Mouse (Mus musculus): Measurements from ENCODE around the gene Col18a1. TPM values are rescaled to one million over a fixed set of nuclear protein-coding genes. Genes with fewer than 3 reads are reported as not detected.

The Col18a1 gene
- polyA plus RNA-seq (2012; rRNA removed): 18.9 and 26.6 TPM in 2 replicates

DNA sequence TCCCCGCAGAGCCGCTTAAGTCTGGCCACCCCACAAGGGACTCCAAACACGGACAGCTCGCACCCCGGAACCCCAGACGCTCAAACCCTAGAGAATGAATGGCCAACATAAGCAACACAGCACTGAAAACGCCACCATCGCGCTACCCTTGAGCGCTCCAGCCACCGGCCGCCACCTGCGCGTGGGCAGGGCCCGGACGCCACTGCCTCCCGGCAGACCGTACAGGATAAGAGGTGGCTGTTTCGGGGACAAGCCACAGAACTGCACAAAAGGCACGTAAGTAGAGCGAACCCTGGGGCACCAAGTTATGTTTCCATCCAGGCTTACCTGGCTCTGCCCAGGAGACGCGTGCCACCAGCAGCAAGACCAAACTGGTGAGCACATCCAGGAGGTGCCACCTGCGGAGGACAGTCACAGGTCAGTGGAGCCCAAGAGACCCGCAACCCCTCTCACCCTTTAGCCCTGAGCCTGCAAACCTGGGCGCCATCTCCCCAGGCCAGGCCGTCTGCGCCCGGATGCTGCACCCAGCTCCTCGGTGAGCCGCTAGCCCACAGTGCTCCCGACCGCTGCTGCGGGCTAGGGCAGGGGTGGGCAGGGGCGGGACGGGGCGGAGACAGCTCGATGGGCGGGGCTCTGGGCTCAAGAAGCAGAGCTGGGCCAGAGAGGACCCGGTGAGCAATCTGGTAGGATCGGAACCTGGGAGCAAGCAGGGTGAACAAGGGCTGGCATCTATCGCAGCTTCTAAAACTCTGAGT is at the start of gene Col18a1:
Gene Col18a1 (minus strand): TSS at position 586 of the 755 bp plus-strand sequence.
- DNase-seq (ENCODE audit: low read depth, low spot score): no peak
- WGBS: 1% methylated on average over 42 of the region's 42 CpGs

DNA sequence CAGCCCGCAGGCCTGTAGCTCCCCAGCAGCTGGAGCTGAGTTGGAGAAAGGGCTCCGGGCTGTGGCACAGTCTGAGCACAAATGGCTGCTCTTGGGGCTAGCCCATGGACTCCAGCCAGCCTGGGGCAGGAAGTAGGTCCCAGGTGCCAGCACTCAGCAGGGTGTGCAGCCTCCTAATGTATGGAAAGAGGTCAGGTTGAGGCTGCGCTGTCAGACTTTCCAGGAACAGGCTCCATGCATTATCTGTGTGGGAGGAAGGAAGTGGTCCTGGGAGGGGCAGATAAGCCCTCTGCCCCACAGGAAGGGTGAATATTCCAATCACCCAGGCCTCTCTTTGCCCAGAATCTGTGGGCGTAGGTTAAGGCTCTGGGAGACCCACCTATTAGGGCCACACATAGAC is 49.3 kb upstream of the Col18a1 start:
- WGBS: 63% methylated on average over 4 of the region's 4 CpGs
- no peak for DNase-seq (ENCODE audit: low read depth, low spot score)

DNA sequence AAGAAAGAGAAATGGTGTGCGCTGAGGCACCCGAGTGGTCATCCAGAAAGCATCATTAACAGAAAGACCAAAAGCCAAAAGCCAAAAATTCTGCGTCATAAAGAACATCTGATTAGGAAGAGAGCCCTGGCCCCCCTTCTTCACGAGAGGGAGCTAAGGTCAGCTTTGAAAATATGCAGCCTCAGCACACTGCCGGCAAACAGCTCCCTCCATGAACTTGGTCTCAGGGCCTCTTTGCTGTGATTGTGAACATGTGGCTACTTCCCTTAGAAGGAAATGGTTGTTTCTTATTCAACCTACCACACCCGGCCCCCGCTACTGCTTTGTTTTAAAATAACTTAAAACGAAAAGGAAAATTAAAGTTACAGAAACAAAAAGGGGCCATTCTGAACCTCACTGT is 48.2 kb upstream of the Col18a1 start:
- DNase-seq (ENCODE audit: low read depth, low spot score): no peak
- WGBS: 50% methylated on average over 8 of the region's 8 CpGs

DNA sequence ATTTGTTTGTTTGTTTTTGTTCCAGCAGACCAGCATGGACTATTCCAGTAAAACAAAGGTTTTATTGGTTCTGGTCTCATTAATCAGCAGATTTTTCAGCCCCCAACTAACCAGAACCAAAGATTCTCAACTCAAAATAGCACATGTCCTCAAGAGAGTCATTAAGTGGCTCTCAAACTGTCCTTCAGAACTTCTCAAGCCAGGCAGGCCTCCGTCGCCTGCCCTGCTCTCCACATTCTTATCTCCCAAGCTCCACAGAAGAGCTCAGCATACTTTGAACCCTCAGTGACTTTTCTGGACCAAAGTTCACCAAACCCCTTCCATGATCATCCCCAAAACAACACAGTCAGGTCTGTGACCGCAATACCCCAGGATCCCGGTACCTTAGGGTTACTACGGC is 47.1 kb upstream of the Col18a1 start:
- 96% methylated on average over 5 of the region's 5 CpGs for WGBS
- no peak for DNase-seq (ENCODE audit: low read depth, low spot score)

DNA sequence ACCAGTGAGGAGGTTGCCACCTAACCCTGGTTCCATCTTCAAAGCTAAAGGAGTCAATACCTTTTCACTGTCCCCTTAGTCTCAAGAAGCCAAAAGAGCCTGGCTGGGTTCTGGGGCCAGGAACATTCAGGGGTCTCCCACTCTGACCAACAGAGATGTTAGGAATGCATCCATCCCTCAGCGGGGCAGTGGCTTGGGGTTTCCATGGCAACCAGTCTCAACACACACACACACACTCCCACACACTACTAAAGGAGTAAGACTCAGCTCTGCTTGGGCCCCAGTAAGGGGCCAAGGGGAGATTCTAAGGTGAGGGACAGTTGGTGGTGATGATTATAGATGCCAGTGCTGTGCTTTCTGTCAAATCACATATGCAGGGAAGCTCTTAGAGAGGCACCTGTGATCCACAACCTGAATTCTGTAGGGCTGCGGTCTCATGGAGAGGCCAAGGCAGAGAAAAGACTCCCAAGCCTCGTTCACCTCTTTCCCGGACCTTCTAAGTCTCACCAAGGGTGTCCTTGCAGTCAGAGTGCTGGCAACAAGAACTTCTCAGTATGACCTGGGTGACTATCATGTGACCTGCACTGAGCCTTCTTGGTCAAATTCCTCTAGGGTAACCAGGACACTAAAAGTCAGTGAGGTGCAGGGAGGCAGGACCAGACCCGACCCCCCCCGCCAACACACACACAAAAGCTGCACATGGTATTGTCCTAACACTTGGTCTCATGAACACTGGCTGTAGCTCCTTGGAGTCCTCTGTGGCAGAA is 46.2 kb upstream of the Col18a1 start:
- 94% methylated on average over 6 of the region's 6 CpGs for WGBS
- DNase-seq (ENCODE audit: low read depth, low spot score): no peak

DNA sequence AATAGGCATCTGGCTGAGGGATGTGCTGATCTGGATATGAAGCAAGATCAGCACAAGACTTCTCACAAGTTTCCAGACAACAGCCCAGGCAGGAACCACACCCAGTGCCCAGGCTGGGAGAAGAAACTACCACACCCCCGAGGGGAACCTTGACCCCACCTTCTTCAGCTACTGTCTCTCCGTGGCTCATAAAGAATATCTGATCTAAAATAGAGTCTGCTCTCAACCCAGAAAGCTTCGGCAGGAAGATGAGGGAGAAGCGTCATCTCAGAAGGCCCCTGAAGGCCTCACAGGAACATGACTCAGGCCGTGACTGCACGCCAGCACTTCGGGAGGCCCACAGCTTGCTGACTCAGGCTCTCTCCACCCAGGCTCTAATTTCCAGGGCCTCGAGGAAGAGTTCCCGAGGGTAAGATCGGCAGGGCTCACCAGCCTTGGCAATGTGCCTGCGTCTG is 44.8 kb upstream of the Col18a1 start:
- 7% methylated on average over 11 of the region's 11 CpGs for WGBS
- no peak for DNase-seq (ENCODE audit: low read depth, low spot score)

GRCm38 (mm10) chr10:77210666-77211065 is 44.3 kb upstream of the Col18a1 start:
- no peak for DNase-seq (ENCODE audit: low read depth, low spot score)
- 93% methylated on average over 3 of the region's 3 CpGs for WGBS

DNA sequence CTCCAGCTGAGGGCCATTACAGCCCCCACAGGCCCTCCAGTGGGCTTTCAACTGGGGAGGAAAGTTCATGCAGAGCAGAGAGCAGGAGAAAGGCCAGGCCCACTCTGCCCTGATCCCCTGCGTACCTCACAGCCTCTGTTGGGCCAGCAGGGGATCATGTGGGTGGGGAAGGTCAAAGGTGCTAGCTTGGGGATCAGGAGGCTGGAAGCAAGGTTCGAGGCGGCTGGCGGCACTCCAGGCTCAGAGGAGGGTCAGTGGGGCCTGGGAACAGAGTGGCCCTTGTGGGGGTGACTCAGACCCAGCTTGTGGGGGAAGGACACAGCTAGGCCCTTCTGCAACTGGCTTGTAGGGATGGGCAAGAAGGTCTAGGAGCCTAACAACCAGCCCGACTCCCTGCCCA is 42.9 kb upstream of the Col18a1 start:
- DNase-seq (ENCODE audit: low read depth, low spot score): no peak
- WGBS: 72% methylated on average over 5 of the region's 5 CpGs

- WGBS: 25% methylated on average over 3 of the region's 3 CpGs
- DNase-seq (ENCODE audit: low read depth, low spot score): no peak
Observed at GRCm38 (mm10) chr10:77206565-77207079, 40.3 kb upstream of the Col18a1 start.

- no peak for DNase-seq (ENCODE audit: low read depth, low spot score)
- WGBS: 78% methylated on average over 2 of the region's 2 CpGs
Observed at GRCm38 (mm10) chr10:77206134-77206533, 39.8 kb upstream of the Col18a1 start.

DNA sequence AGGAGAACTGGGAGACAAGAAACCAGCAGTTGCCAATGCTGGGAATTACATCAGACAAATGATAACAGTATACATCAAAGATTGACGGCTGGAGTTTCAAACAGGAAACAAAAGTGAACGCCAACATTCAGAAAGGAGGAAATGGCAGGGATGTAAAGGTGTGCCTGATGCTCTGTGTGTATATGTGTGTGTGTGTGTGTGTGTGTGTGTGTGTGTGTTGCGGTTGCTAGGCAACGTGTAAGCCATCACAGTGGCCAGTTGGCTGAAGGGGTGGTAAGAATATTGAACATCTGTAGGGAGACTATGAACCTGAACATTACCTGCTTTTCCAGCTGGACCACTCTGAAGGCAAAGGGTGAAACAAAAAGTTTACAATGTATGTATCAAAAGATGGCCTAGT is 37.6 kb upstream of the Col18a1 start:
- WGBS: 44% methylated on average over 4 of the region's 4 CpGs
- DNase-seq (ENCODE audit: low read depth, low spot score): no peak

DNA sequence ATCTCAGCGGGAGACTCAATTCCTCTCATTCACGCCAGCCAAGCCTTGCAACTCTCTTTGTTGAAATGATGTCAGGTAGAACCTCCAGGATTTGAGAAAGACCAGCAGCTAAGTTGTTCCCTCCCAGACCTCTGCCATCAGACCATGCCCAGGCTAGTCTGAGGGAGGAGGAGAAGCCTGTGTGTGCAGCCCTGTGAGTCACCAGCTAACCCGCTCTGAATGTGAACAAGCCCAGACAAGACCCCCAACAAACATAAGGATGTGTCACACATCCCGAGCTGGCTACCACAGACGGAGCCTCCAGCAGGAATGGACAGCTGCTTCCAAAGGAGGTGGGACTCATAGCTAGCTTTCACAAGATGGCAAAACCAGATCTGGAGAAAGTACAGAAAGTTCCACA is 35.6 kb upstream of the Col18a1 start:
- DNase-seq (ENCODE audit: low read depth, low spot score): no peak
- WGBS: 72% methylated on average over 5 of the region's 5 CpGs

DNA sequence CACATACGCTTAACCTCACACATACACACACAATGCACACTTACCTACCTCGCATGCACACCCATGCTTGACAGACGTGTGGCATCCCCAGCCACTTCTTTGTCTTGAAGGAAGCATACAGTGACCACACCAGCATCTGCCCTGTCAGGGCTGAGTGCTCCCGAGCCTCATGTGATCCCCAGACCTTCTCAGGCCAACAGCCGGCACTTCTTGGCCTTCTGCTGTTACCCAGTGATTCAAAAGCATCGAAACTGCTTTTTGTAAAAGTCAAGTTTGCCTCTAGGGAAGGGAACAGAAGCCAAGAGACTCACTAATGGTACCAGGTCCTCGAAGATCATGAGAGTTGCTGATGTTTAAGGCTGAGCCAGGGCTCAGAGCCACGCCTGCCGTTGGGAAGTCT is 33.9 kb upstream of the Col18a1 start:
- no peak for DNase-seq (ENCODE audit: low read depth, low spot score)
- WGBS: 78% methylated on average over 9 of the region's 9 CpGs

GRCm38 (mm10) chr10:77199229-77199628 is 32.9 kb upstream of the Col18a1 start:
- no peak for DNase-seq (ENCODE audit: low read depth, low spot score)
- 77% methylated on average over 2 of the region's 2 CpGs for WGBS

- no peak for DNase-seq (ENCODE audit: low read depth, low spot score)
- WGBS: 32% methylated on average over 9 of the region's 9 CpGs
Observed at GRCm38 (mm10) chr10:77197469-77198209, 31.3 kb upstream of the Col18a1 start.

- no peak for DNase-seq (ENCODE audit: low read depth, low spot score)
- 77% methylated on average over 4 of the region's 4 CpGs for WGBS
Observed at GRCm38 (mm10) chr10:77196676-77197075, 30.3 kb upstream of the Col18a1 start.

DNA sequence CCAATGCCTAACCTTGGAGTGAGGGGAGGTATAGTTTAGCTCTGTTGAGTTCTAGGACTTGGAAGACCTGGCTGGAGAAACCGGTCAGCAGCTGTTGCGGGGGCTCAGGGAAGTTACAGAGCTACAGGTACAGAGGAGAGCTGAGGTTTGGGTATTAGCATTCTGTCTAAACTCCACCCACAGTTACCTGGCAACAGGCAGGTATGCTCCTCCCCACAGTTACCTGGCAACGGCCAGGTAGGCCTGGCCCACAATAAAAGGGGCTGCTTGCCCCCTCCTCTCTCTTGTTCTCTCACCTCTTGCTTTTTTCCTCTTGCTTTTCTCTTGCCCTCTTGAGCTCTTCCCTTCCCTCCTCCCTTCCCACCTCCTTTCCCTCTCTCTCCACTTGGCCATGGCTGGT is 29.8 kb upstream of the Col18a1 start:
- 67% methylated on average over 3 of the region's 3 CpGs for WGBS
- DNase-seq (ENCODE audit: low read depth, low spot score): no peak

DNA sequence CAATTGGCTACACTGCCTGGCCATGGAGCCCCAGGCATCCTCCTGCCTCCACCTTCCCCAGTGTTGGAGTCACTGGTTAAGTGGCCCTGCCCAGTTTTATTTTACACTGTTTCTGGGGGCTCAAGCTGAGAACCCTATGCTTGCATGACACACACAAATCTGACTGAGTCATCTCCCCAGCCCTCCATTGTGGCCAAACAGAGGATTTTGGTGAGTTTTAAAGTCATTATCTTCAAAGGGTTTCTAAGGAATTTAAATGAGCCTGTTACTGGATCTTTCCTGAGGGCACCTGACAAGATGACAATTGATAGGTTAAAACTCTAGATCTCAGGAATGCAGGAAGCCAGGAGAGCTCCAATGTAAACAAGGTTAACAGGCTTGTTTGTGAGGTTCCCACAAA is 27.1 kb upstream of the Col18a1 start:
- no peak for DNase-seq (ENCODE audit: low read depth, low spot score)

DNA sequence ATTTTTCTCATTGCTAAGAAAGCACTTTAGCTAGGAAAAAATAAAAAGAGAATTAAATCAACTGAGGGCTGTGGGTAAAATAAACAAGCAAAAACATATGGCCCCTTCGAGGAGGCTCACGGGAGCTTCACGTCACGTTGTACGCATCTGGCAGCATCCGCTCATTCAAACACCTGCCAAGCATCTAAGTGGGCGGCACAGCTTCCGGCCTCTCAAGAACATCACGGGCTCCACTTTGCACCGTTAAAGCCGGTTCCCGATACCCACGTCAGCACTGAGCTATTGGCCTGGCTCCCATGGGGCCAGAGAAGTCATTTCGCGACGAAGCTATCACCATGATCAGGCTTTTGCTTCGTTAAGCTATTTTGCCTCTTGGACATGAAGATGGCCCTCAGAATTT is 26.4 kb upstream of the Col18a1 start:
- 76% methylated on average over 17 of the region's 17 CpGs for WGBS
- DNase-seq (ENCODE audit: low read depth, low spot score): no peak
